Mouse (Mus musculus): ENCODE results near the gene Zdhhc14. TPM values are rescaled to one million over a fixed set of nuclear protein-coding genes. Genes with fewer than 3 reads are reported as not detected.

Zdhhc14 gene
- polyA plus RNA-seq, 1 experiment from 2014 or later = 6.2 TPM

GRCm38 (mm10) chr17:5688222-5688621, 195.9 kb downstream of the Zdhhc14 start:
- no peak overlapping the region for H3K4me2 ChIP-seq
- H3K4me3 ChIP-seq (ENCODE audit: low read depth, low read length) = no peak overlapping the region
- H3K9ac ChIP-seq (ENCODE audit: low read depth, low read length) = no peak overlapping the region
- WGBS = 52% methylated on average over 2 of the region's 2 CpGs
- H3K27ac ChIP-seq (ENCODE audit: low read depth, low read length) = no peak overlapping the region
- DNase-seq (ENCODE audit: low spot score) (no peak), ATAC-seq (replicated peaks; ENCODE audit: low FRiP score) (no peak)
- H3K36me3 ChIP-seq (ENCODE audit: control insufficient read depth, insufficient read depth, low read length) = no peaks in the 10 kb centered on the region
- H3K9me3 ChIP-seq (ENCODE audit: control insufficient read depth, low read length) = no peaks in the 10 kb centered on the region
- H3K4me1 ChIP-seq (replicated peaks; ENCODE audit: control insufficient read depth, insufficient read depth, low read length) = no peaks in the 10 kb centered on the region
- H3K27me3 ChIP-seq (replicated peaks; ENCODE audit: control insufficient read depth, insufficient read depth, low read length) = no peaks in the 10 kb centered on the region

- Histone ChIP-seq H3K9ac (ENCODE audit: low read depth, low read length) (no peak overlapping the region), H3K36me3 (ENCODE audit: control insufficient read depth, insufficient read depth, low read length) (no peaks in the 10 kb centered on the region), H3K27me3 (replicated peaks; ENCODE audit: control insufficient read depth, insufficient read depth, low read length) (no peaks in the 10 kb centered on the region), H3K4me1 (replicated peaks; ENCODE audit: control insufficient read depth, insufficient read depth, low read length) (no peaks in the 10 kb centered on the region), H3K4me2 (no peak overlapping the region), H3K27ac (ENCODE audit: low read depth, low read length) (no peak overlapping the region), H3K9me3 (ENCODE audit: control insufficient read depth, low read length) (no peaks in the 10 kb centered on the region), H3K4me3 (ENCODE audit: low read depth, low read length) (no peak overlapping the region)
- DNase-seq (ENCODE audit: low spot score) (no peak), ATAC-seq (replicated peaks; ENCODE audit: low FRiP score) (no peak)
Measured at GRCm38 (mm10) chr17:5688669-5689068, 196.3 kb downstream of the Zdhhc14 start.

GRCm38 (mm10) chr17:5690746-5691535, 198.6 kb downstream of the Zdhhc14 start:
- 78% methylated on average over 8 of the region's 8 CpGs for WGBS
- Histone ChIP-seq H3K36me3 (ENCODE audit: control insufficient read depth, insufficient read depth, low read length) (no peaks in the 10 kb centered on the region), H3K4me1 (replicated peaks; ENCODE audit: control insufficient read depth, insufficient read depth, low read length) (no peaks in the 10 kb centered on the region), H3K4me2 (no peak overlapping the region), H3K4me3 (ENCODE audit: low read depth, low read length) (no peak overlapping the region), H3K27me3 (replicated peaks; ENCODE audit: control insufficient read depth, insufficient read depth, low read length) (no peaks in the 10 kb centered on the region), H3K27ac (ENCODE audit: low read depth, low read length) (no peak overlapping the region), H3K9me3 (ENCODE audit: control insufficient read depth, low read length) (no peaks in the 10 kb centered on the region), H3K9ac (ENCODE audit: low read depth, low read length) (no peak overlapping the region)
- DNase-seq (ENCODE audit: low spot score) = no peak
- no peak for ATAC-seq (replicated peaks; ENCODE audit: low FRiP score)

- Histone ChIP-seq H3K9ac (ENCODE audit: low read depth, low read length) (no peak overlapping the region), H3K4me1 (replicated peaks; ENCODE audit: control insufficient read depth, insufficient read depth, low read length) (no peaks in the 10 kb centered on the region), H3K36me3 (ENCODE audit: control insufficient read depth, insufficient read depth, low read length) (no peaks in the 10 kb centered on the region), H3K4me3 (ENCODE audit: low read depth, low read length) (no peak overlapping the region), H3K9me3 (ENCODE audit: control insufficient read depth, low read length) (no peaks in the 10 kb centered on the region), H3K27ac (ENCODE audit: low read depth, low read length) (no peak overlapping the region), H3K27me3 (replicated peaks; ENCODE audit: control insufficient read depth, insufficient read depth, low read length) (no peaks in the 10 kb centered on the region), H3K4me2 (no peak overlapping the region)
- WGBS = 84% methylated on average over 3 of the region's 3 CpGs
- no peak for DNase-seq (ENCODE audit: low spot score)
- ATAC-seq (replicated peaks; ENCODE audit: low FRiP score) = no peak
Measured at GRCm38 (mm10) chr17:5692661-5693060, 200.3 kb downstream of the Zdhhc14 start.

- ATAC-seq (replicated peaks; ENCODE audit: low FRiP score) (no peak), DNase-seq (ENCODE audit: low spot score) (no peak)
- 78% methylated on average over 7 of the region's 7 CpGs for WGBS
- Histone ChIP-seq H3K4me1 (replicated peaks; ENCODE audit: control insufficient read depth, insufficient read depth, low read length) (no peaks in the 10 kb centered on the region), H3K9me3 (ENCODE audit: control insufficient read depth, low read length) (no peaks in the 10 kb centered on the region), H3K4me3 (ENCODE audit: low read depth, low read length) (no peak overlapping the region), H3K27me3 (replicated peaks; ENCODE audit: control insufficient read depth, insufficient read depth, low read length) (no peaks in the 10 kb centered on the region), H3K9ac (ENCODE audit: low read depth, low read length) (no peak overlapping the region), H3K36me3 (ENCODE audit: control insufficient read depth, insufficient read depth, low read length) (no peaks in the 10 kb centered on the region), H3K4me2 (no peak overlapping the region), H3K27ac (ENCODE audit: low read depth, low read length) (no peak overlapping the region)
Measured at GRCm38 (mm10) chr17:5693256-5693655, 200.9 kb downstream of the Zdhhc14 start.

- DNase-seq (ENCODE audit: low spot score) (no peak), ATAC-seq (replicated peaks; ENCODE audit: low FRiP score) (no peak)
- Histone ChIP-seq H3K36me3 (ENCODE audit: control insufficient read depth, insufficient read depth, low read length) (no peaks in the 10 kb centered on the region), H3K9me3 (ENCODE audit: control insufficient read depth, low read length) (no peaks in the 10 kb centered on the region), H3K4me3 (ENCODE audit: low read depth, low read length) (no peak overlapping the region), H3K4me2 (no peak overlapping the region), H3K27ac (ENCODE audit: low read depth, low read length) (no peak overlapping the region), H3K9ac (ENCODE audit: low read depth, low read length) (no peak overlapping the region), H3K4me1 (replicated peaks; ENCODE audit: control insufficient read depth, insufficient read depth, low read length) (peaks cover 4% of the 10 kb centered on the region; the same call in 1 of the 2 replicates), H3K27me3 (replicated peaks; ENCODE audit: control insufficient read depth, insufficient read depth, low read length) (no peaks in the 10 kb centered on the region)
- 72% methylated on average over 7 of the region's 7 CpGs for WGBS
Measured at GRCm38 (mm10) chr17:5698447-5699096, 206.2 kb downstream of the Zdhhc14 start.

- Histone ChIP-seq H3K9me3 (ENCODE audit: control insufficient read depth, low read length) (no peaks in the 10 kb centered on the region), H3K27me3 (replicated peaks; ENCODE audit: control insufficient read depth, insufficient read depth, low read length) (no peaks in the 10 kb centered on the region), H3K9ac (ENCODE audit: low read depth, low read length) (no peak overlapping the region), H3K4me3 (ENCODE audit: low read depth, low read length) (no peak overlapping the region), H3K4me1 (replicated peaks; ENCODE audit: control insufficient read depth, insufficient read depth, low read length) (peaks cover 2% of the 10 kb centered on the region), H3K4me2 (no peak overlapping the region), H3K27ac (ENCODE audit: low read depth, low read length) (no peak overlapping the region), H3K36me3 (ENCODE audit: control insufficient read depth, insufficient read depth, low read length) (no peaks in the 10 kb centered on the region)
- 49% methylated on average over 7 of the region's 7 CpGs for WGBS
- DNase-seq (ENCODE audit: low spot score) (no peak), ATAC-seq (replicated peaks; ENCODE audit: low FRiP score) (no peak)
Measured at GRCm38 (mm10) chr17:5710320-5711104, 218.2 kb downstream of the Zdhhc14 start.

- Histone ChIP-seq H3K4me1 (replicated peaks; ENCODE audit: control insufficient read depth, insufficient read depth, low read length) (peaks cover 2% of the 10 kb centered on the region), H3K27ac (ENCODE audit: low read depth, low read length) (no peak overlapping the region), H3K9ac (ENCODE audit: low read depth, low read length) (no peak overlapping the region), H3K4me2 (no peak overlapping the region), H3K27me3 (replicated peaks; ENCODE audit: control insufficient read depth, insufficient read depth, low read length) (no peaks in the 10 kb centered on the region), H3K9me3 (ENCODE audit: control insufficient read depth, low read length) (no peaks in the 10 kb centered on the region), H3K4me3 (ENCODE audit: low read depth, low read length) (no peak overlapping the region), H3K36me3 (ENCODE audit: control insufficient read depth, insufficient read depth, low read length) (no peaks in the 10 kb centered on the region)
- no peak for DNase-seq (ENCODE audit: low spot score)
- no peak for ATAC-seq (replicated peaks; ENCODE audit: low FRiP score)
- WGBS = 72% methylated on average over 5 of the region's 5 CpGs
Measured at GRCm38 (mm10) chr17:5711861-5712260, 219.5 kb downstream of the Zdhhc14 start.

Measured in liver, embryonic 11.5 days (tissue).